Mouse (Mus musculus) hindbrain, embryonic 13.5 days (tissue): Measurements from ENCODE around the gene Hip1r. TPM values are rescaled to one million over a fixed set of nuclear protein-coding genes. Genes with fewer than 3 reads are reported as not detected.

ENCODE experiments used
- ATAC-seq: fragments of 200-750 bp; cut with Nextera tagmentation; 2 replicates; pipeline ENCODE4 v1.8.0; 2017; ENCODE audit warnings: moderate TSS enrichment; ENCODE audit not compliant: low FRiP score
- H3K27ac ChIP-seq: fragments of 300-500 bp; sonication (generic); 2 replicates; pipeline ENCODE4 v1.5.1; 2015; ENCODE audit warnings: inconsistent platforms, mild to moderate bottlenecking, moderate library complexity
- H3K27me3 ChIP-seq: fragments of 300-500 bp; sonication (generic); 2 replicates; pipeline ENCODE4 v1.6.1; 2015; ENCODE audit warnings: mild to moderate bottlenecking, inconsistent platforms
- H3K36me3 ChIP-seq: fragments of 300-500 bp; sonication (generic); 2 replicates; pipeline ENCODE4 v1.6.1; 2015; ENCODE audit warnings: mild to moderate bottlenecking, inconsistent platforms
- H3K4me1 ChIP-seq: fragments of 300-500 bp; sonication (generic); replicated peaks from 2 replicates; pipeline ENCODE4 v1.6.1; 2015; ENCODE audit warnings: inconsistent platforms
- H3K4me2 ChIP-seq: fragments of 300-500 bp; sonication (generic); 2 replicates; pipeline ENCODE4 v1.6.1; 2015; ENCODE audit warnings: inconsistent platforms, mild to moderate bottlenecking, moderate library complexity
- H3K4me3 ChIP-seq: fragments of 300-500 bp; sonication (generic); 2 replicates; pipeline ENCODE4 v1.5.1; 2015; ENCODE audit warnings: mild to moderate bottlenecking, inconsistent platforms
- H3K9ac ChIP-seq: fragments of 300-500 bp; sonication (generic); 2 replicates; pipeline ENCODE4 v1.6.1; 2015; ENCODE audit warnings: mild to moderate bottlenecking, inconsistent platforms
- H3K9me3 ChIP-seq: fragments of 300-500 bp; sonication (generic); 2 replicates; pipeline ENCODE4 v1.6.1; 2016; ENCODE audit warnings: inconsistent platforms
- WGBS: fragments of 180-500 bp; shearing (Covaris S2); methylation state at CpG from one replicate; pipeline ENCODE4 v1.1.7; 2015; 5-methylcytosine and 5-hydroxymethylcytosine counted together
- polyA plus RNA-seq: library from polyadenylated mRNA; unstranded; fragments of >200 nt; fragmentation: Nextera tagmentation; extraction: Ambion mirVana; gene quantifications from 2 replicates; pipeline ENCODE4 v1.2.1, GENCODE M21; 2015

The Hip1r gene
- polyA plus RNA-seq, 1 experiment from 2014 or later: 25.5 TPM

DNA sequence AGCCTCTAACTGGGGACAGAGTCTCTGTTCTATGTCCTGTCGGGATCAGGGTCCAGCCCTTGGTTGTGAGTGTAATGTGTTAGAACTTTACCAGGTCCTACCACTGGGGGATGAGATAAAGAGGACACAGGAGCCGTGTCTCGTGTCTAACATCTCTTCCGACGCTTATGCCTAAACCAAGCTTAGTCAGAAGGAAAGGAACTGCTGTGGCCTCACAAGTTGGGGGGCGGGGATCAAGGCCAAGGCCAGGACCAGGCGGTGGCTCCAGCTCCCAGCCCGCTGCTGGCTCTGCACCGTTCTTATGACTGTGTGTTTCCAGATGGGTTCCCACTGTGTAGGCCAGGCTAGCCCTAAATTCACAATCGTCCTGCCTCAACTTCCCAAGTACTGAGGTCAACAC lies 39.5 kb downstream of the Hip1r start:
- WGBS: 89% methylated on average over 10 of the region's 10 CpGs
- peak overlapping the region; percentile 91 for H3K27ac ChIP-seq
- no peak overlapping the region for H3K4me3 ChIP-seq
- no peak for ATAC-seq
- no peak overlapping the region for H3K4me2 ChIP-seq
- no peaks in the 10 kb centered on the region for H3K27me3 ChIP-seq
- H3K9me3 ChIP-seq: no peaks in the 10 kb centered on the region
- H3K4me1 ChIP-seq: peaks cover 81% of the 10 kb centered on the region
- no peak overlapping the region for H3K9ac ChIP-seq
- H3K36me3 ChIP-seq: peaks cover 25% of the 10 kb centered on the region

DNA sequence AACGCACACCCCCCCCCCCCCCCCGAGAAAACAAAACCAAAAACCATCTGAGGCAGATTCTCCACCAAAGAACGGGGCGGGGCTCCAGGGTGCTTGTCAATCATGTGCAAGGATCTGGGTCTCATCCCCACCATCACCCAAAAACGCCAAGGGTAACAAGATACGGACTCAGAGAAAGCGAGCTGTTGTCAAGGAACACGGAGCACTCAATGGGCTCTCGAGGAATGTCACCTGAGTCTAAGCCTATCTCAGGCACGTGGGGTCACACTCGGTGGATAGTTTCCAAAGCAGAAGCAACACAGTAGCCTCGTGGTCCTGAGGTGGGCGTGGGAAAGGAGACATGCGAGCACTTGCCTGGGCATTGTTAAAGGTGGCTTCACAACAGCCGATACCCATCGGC lies 40.3 kb downstream of the Hip1r start:
- no peak for ATAC-seq
- H3K9ac ChIP-seq: no peak overlapping the region
- H3K27me3 ChIP-seq: no peaks in the 10 kb centered on the region
- 81% methylated on average over 16 of the region's 16 CpGs for WGBS
- H3K4me1 ChIP-seq: peaks cover 89% of the 10 kb centered on the region
- no peak overlapping the region for H3K4me3 ChIP-seq
- H3K36me3 ChIP-seq: peaks cover 17% of the 10 kb centered on the region
- peak overlapping the region; percentile 91 for H3K27ac ChIP-seq
- no peaks in the 10 kb centered on the region for H3K9me3 ChIP-seq
- H3K4me2 ChIP-seq: no peak overlapping the region

- Histone ChIP-seq H3K9me3 (no peaks in the 10 kb centered on the region), H3K4me2 (no peak overlapping the region; the same call in 1 of the 2 replicates), H3K36me3 (peaks cover 12% of the 10 kb centered on the region), H3K27ac (peak overlapping the region; percentile 91), H3K9ac (no peak overlapping the region), H3K4me1 (peaks cover 94% of the 10 kb centered on the region), H3K27me3 (no peaks in the 10 kb centered on the region), H3K4me3 (no peak overlapping the region)
- ATAC-seq: no peak
- WGBS: 63% methylated on average over 3 of the region's 3 CpGs
These were observed 40.8 kb downstream of the Hip1r start for GRCm38 (mm10) chr5:124014180-124014579.

DNA sequence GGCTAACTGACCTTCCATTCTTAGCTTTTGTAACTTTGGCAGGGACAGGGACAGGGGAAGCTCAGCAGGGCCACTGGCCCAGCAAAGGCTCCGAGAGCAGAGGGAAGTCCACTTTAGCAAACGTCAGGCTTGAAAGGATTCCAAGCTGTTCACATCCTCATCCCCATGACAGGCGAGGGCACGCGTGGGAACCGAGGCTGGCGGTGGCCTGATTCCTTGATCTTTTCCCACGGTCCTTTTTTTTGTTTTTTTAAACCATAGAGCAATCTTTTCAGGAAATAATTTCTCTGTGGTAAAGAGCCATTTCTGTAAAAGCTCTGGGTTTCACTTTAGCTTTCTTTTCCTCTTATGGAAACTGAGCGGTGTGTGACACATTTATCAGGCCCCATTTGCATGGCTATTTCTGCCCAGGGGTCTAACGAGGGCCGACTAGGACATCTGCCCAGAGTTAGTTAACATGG lies 41.4 kb downstream of the Hip1r start:
- Histone ChIP-seq H3K27ac (peak overlapping the region; percentile 91), H3K9me3 (no peaks in the 10 kb centered on the region), H3K27me3 (no peaks in the 10 kb centered on the region), H3K4me2 (peak overlapping the region; percentile 23; the same call in 1 of the 2 replicates), H3K4me1 (peaks cover 98% of the 10 kb centered on the region), H3K36me3 (peaks cover 7% of the 10 kb centered on the region), H3K4me3 (no peak overlapping the region), H3K9ac (no peak overlapping the region)
- 3% methylated on average over 11 of the region's 11 CpGs for WGBS
- ATAC-seq: no peak

- H3K4me1 ChIP-seq: peaks cover 97% of the 10 kb centered on the region
- no peak for ATAC-seq
- no peaks in the 10 kb centered on the region for H3K27me3 ChIP-seq
- peak overlapping the region; percentile 25; the same call in 1 of the 2 replicates for H3K27ac ChIP-seq
- no peaks in the 10 kb centered on the region for H3K9me3 ChIP-seq
- 63% methylated on average over 2 of the region's 2 CpGs for whole genome bisulfite sequencing
- no peak overlapping the region for H3K4me2 ChIP-seq
- H3K9ac ChIP-seq: no peak overlapping the region
- no peaks in the 10 kb centered on the region for H3K36me3 ChIP-seq
- no peak overlapping the region for H3K4me3 ChIP-seq
These were observed 42.3 kb downstream of the Hip1r start for GRCm38 (mm10) chr5:124015727-124016126.

- Histone ChIP-seq H3K36me3 (peaks cover 5% of the 10 kb centered on the region), H3K27me3 (no peaks in the 10 kb centered on the region), H3K9me3 (no peaks in the 10 kb centered on the region), H3K27ac (peak overlapping the region; percentile 30; the same call in 1 of the 2 replicates), H3K4me3 (no peak overlapping the region), H3K4me1 (peaks cover 90% of the 10 kb centered on the region), H3K4me2 (no peak overlapping the region), H3K9ac (no peak overlapping the region)
- no peak for ATAC-seq
- 91% methylated on average over 7 of the region's 7 CpGs for WGBS
These were observed 42.9 kb downstream of the Hip1r start for GRCm38 (mm10) chr5:124016291-124016821.

- no peak overlapping the region for H3K4me3 ChIP-seq
- peaks cover 15% of the 10 kb centered on the region for H3K36me3 ChIP-seq
- no peaks in the 10 kb centered on the region for H3K9me3 ChIP-seq
- 0 out of 2 replicates have a peak overlapping the region, but pooled peaks have one; percentile 8 for H3K4me2 ChIP-seq
- peak overlapping the region; percentile 61; the same call in 1 of the 2 replicates for H3K9ac ChIP-seq
- H3K4me1 ChIP-seq: peaks cover 81% of the 10 kb centered on the region
- WGBS: 79% methylated on average over 9 of the region's 9 CpGs
- no peak for ATAC-seq
- H3K27me3 ChIP-seq: no peaks in the 10 kb centered on the region
- H3K27ac ChIP-seq: peak overlapping the region; percentile 13; the same call in 1 of the 2 replicates
These were observed 44.5 kb downstream of the Hip1r start for GRCm38 (mm10) chr5:124017941-124018340.

- Histone ChIP-seq H3K9me3 (no peaks in the 10 kb centered on the region), H3K27ac (peak overlapping the region; percentile 20)
- 84% methylated on average over 9 of the region's 9 CpGs for whole genome bisulfite sequencing
These were observed 45.2 kb downstream of the Hip1r start for GRCm38 (mm10) chr5:124018651-124019050.

DNA sequence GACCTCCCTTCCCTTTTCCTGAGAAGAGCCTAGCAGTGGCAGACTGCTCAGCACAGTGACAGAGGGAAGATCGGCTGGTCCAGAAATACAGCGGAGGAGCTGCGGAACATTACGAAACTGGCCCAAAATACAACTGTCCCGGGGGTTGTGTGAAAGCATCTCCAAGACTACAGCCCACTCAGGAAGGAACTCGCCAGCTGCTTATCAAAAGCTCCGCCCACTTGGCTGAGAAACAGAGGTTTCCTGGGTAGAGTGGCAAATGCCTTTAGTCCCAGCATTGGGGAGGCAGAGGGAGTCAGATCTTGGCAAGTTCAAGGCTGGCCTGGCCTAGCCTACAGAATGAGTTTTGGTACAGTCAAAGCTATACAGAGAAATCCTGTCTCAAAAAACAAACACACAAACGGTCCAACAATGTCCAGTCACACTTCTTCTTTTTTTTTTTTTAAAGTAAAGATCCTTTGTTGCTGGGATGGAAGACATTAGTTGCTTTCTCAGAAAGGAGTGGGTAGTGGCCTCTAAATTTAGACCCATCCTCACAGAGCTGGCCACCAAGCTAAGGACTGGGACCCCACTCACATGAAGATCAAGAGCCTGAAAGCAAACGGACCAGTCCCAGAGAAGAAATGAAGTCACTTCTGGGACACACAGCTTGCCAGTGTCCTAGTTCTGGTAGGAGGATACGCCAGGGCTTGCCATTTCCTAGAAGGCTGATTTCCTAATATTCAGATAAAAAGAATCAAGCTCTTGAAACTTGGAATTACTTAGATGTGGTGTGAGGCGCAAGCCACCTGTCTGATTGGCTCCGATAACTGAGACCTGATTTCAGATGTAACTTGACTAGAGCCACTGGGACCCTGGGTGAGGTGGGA lies 46.2 kb downstream of the Hip1r start:
- Histone ChIP-seq H3K4me2 (0 out of 2 replicates have a peak overlapping the region, but pooled peaks have one; percentile 1), H3K9ac (no peak overlapping the region), H3K4me3 (no peak overlapping the region), H3K4me1 (peaks cover 81% of the 10 kb centered on the region), H3K9me3 (no peaks in the 10 kb centered on the region), H3K27ac (peak overlapping the region; percentile 62), H3K27me3 (no peaks in the 10 kb centered on the region), H3K36me3 (peaks cover 15% of the 10 kb centered on the region)
- no peak for ATAC-seq
- WGBS: 70% methylated on average over 12 of the region's 12 CpGs

More at GRCm38 (mm10) chr5:124018651-124019050, 45.2 kb downstream of the Hip1r start:
- H3K9ac ChIP-seq: no peak overlapping the region
- peaks cover 15% of the 10 kb centered on the region for H3K36me3 ChIP-seq
- no peak for ATAC-seq
- H3K4me3 ChIP-seq: no peak overlapping the region
- no peaks in the 10 kb centered on the region for H3K27me3 ChIP-seq
- H3K4me2 ChIP-seq: no peak overlapping the region
- H3K4me1 ChIP-seq: peaks cover 81% of the 10 kb centered on the region

DNA sequence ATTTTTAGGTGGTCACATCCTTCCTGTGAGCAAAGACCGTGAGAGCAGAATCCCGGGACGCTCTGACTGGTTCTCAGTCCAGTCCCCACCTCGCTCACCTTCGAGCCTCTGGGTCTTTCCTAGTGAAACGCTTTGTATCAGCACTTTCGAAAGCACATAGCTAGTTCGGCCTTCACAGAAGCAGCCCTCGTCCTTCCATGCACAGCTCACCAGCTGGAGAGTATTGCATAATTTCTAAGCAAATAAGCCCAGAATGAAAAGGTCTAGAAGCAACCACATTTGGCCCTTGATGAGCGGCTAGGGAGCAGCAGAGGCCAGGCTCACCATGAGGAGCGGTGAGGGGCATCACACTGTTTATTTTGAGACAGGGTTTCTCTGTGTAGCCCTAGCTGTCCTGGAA lies 47.7 kb downstream of the Hip1r start:
- Histone ChIP-seq H3K4me2 (no peak overlapping the region), H3K36me3 (peaks cover 20% of the 10 kb centered on the region), H3K27me3 (no peaks in the 10 kb centered on the region), H3K9me3 (no peaks in the 10 kb centered on the region), H3K27ac (no peak overlapping the region; the same call in 1 of the 2 replicates), H3K4me1 (peaks cover 83% of the 10 kb centered on the region), H3K9ac (no peak overlapping the region), H3K4me3 (no peak overlapping the region)
- no peak for ATAC-seq
- WGBS: 94% methylated on average over 11 of the region's 11 CpGs

DNA sequence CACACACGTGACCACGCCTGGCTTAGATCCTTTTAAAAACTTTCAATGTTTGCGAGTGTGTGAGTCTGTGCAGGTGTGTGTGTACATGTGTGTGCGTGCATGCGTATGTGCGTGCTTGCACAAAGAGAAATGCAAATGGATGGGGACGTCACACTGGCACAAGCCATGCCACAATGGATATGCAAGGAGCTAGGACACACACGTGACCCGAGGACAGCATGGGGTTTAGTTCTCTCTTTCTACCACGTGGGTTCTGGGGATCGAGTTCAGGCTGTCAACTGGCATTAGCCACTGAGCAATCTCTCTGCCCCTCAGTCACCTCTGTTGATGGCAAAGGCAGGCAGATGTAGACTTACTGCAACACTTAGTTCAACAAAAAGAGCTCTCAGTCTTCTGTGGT lies 48.3 kb downstream of the Hip1r start:
- H3K4me1 ChIP-seq: peaks cover 83% of the 10 kb centered on the region
- WGBS: 73% methylated on average over 11 of the region's 11 CpGs
- peaks cover 24% of the 10 kb centered on the region for H3K36me3 ChIP-seq
- H3K27ac ChIP-seq: no peak overlapping the region
- no peak overlapping the region for H3K9ac ChIP-seq
- H3K9me3 ChIP-seq: no peaks in the 10 kb centered on the region
- H3K4me2 ChIP-seq: no peak overlapping the region
- no peaks in the 10 kb centered on the region for H3K27me3 ChIP-seq
- no peak for ATAC-seq
- no peak overlapping the region for H3K4me3 ChIP-seq

- no peak for ATAC-seq
- Histone ChIP-seq H3K27ac (no peak overlapping the region), H3K4me1 (peaks cover 81% of the 10 kb centered on the region), H3K27me3 (no peaks in the 10 kb centered on the region), H3K9ac (no peak overlapping the region), H3K36me3 (peaks cover 24% of the 10 kb centered on the region), H3K9me3 (no peaks in the 10 kb centered on the region), H3K4me3 (no peak overlapping the region), H3K4me2 (no peak overlapping the region)
- WGBS: 86% methylated on average over 7 of the region's 7 CpGs
These were observed 48.9 kb downstream of the Hip1r start for GRCm38 (mm10) chr5:124022365-124022764.
